Mouse (Mus musculus): ENCODE results near the gene Creb5.

The Creb5 gene

DNA sequence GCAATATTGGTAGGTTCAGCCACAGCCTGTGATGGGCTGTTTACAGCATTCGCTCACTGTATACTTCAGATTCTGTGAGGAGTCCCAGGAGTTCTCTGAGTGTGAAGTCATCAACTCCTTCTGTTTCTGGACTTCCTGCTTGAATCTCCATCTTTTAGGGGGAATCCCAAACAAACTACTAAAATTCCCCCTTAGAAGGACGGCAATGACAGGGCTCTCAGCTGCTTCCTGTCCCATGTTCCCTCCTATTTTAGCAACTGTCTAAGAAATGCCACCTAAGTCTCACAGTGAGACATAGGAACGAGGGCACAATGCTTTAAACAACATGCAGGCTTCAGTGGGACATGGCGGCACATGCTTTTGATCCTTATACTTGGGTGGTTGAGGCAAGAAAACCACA, 204.3 kb downstream of the Creb5 start:
- DNase-seq (ENCODE audit: low read depth) = no peak

GRCm38 (mm10) chr6:53493864-53494263, 206.8 kb downstream of the Creb5 start:
- DNase-seq (ENCODE audit: low read depth) = no peak

DNA sequence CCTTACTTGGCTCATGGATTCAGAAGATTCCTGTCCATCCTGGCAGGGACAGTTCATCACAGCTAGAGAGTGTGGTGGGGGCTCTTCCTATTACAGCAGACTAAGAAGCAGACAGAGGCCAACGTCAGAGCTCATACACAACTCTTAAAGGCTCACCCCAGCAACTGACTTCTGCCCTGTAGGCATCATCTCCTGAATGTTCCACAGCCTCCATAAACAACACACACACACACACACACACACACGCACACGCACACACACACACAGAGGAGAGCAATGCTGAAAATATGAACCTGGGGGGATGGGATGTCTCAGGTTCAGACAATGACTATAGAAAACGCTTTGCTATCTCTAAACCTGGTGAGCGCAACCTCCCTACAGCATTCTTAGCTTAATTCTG, 208.6 kb downstream of the Creb5 start:
- no peak for DNase-seq (ENCODE audit: low read depth)

DNA sequence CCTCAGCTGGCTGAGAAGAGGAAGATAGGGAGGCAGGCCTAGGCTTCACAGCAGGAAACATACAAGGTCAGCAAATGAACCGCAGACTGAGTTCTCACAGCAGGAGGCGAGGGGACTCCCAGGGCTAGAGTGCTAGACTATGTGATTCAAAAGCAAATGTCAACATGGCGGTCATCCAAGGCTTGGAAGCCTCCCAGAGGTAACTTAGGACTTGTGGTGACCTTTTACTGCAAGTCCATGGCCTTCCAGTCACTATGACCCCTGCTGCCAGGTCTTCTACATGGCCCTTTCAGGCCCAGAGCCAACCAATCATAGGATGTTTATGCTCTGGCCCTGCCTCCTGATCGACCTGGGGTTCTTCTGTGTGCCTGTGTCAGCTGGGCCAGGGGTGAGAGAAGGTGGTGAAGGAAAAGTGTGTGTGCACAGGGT, 209.3 kb downstream of the Creb5 start:
- peak; percentile 54 for DNase-seq (ENCODE audit: low read depth)

GRCm38 (mm10) chr6:53497904-53498536, 210.9 kb downstream of the Creb5 start:
- peak; percentile 5 for DNase-seq (ENCODE audit: low read depth)

DNA sequence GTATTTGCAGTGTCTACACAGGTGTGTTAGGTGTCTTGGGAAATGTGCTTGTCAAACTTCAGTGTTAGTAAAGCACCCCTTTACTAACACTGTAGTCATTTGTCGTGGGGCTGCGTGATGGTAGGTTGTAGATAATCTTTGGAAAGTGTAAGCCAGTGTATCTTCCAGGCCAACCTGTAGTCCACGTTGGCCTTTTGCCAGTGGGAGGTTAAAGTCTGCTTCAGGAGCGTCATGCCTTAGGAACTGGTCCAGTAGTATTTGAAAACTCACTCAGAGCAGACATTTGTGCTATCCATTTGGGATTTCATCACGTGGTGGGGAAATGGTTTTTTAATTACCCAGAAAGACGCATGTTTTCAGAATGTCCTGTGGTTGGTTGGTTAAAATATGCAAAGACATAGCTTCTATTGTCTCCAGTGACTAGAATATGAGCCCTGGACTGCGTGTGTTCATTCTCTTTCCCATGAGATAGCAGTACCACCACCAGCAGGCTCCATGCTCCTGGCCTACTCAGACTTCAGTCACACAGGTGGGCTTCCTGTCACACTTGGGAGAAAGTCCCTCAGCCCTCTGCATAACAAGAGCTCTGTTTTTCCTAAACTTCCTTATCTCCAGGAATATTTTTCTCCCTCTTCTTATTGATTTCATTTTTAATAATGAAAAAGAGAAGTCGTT, 212.7 kb downstream of the Creb5 start:
- no peak for DNase-seq (ENCODE audit: low read depth)

GRCm38 (mm10) chr6:53501236-53501635, 214.2 kb downstream of the Creb5 start:
- DNase-seq (ENCODE audit: low read depth) = no peak

DNA sequence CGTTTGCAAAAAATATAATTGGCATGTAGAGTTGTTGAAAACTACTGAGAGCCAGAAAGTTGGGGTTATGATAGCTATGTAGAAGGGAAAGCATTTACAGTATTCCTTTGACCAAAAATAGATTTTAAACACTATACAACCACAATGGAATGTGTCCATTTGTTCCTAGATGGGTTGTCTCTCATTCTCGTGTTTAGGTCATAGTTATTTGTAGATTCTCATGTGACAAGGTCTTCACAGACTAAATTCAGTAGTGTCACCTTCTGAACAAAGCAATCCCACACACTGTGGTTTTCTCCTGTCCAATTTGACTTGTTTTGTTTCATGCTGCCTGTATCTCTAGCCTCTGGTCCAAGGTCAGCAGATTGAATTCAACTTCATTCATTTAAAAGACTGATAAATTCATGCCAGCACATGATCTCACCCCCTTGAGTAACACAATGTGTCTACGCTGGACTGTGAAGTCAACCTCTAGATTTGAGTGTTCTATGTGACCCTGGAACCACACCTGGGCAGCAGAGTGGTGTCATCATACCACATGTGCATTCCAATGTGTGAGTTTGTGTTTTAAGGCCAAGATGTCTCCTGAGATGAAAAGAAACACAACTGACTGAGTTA, 220.0 kb downstream of the Creb5 start:
- DNase-seq (ENCODE audit: low read depth) = no peak

GRCm38 (mm10) chr6:53508847-53509494, 221.9 kb downstream of the Creb5 start:
- DNase-seq (ENCODE audit: low read depth) = no peak

DNA sequence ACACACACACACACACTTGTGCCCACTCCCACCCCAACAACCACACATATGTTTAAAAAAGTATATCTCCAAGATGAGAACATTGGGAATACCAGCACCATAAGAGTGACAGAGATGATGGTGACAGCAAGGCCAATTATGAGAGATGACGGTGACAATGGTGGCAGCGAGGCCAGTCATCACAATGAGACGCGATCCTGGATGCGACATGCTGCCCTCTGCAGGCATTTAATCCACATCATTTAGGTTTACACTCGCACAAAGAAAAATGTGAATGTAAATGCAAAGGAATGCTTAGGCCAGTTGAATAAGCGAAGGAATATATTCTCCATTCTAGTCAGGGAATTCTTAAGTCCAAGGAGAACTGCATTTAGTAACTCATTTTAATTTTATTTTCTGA, 222.9 kb downstream of the Creb5 start:
- no peak for DNase-seq (ENCODE audit: low read depth)

DNA sequence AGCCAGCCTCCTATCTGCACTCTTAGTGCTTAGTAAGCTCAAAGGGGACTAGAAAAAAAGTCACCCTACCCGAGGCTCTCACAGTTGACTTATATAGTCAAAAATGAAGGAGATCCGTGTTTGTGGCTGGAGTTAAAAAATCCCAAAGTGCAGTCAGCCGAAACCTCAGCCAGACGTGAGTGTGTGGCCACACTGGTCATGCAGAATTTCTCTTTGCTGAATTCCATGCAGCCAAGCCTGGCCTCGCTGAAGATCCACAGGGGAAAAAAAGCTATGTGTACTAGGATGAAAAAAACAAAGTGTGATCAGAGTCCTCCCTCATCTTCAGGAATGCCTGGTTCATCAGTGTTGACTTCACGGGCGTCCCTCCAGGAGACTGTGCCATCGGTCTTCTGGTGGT, 225.2 kb downstream of the Creb5 start:
- DNase-seq (ENCODE audit: low read depth) = no peak

GRCm38 (mm10) chr6:53513380-53513779, 226.3 kb downstream of the Creb5 start:
- no peak for DNase-seq (ENCODE audit: low read depth)

DNA sequence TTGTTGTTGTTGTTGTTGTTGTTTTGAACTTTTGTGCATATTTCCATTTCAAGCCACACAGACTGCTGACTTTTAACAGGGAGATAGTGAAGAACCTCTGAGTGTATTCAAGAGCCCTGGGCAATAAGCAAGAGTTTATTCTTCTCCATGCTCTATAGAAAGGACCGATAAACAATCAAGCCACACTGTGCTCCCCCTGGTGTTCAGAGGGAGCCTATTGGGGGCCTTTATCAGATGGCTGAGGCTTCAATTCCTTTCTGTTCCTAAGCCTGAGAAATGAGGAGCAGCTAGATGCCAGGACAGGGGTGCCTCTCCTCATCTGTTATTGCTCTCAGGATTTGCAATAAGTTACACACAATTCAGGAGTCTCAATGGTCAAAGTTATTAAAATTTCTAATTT, 227.8 kb downstream of the Creb5 start:
- no peak for DNase-seq (ENCODE audit: low read depth)

DNA sequence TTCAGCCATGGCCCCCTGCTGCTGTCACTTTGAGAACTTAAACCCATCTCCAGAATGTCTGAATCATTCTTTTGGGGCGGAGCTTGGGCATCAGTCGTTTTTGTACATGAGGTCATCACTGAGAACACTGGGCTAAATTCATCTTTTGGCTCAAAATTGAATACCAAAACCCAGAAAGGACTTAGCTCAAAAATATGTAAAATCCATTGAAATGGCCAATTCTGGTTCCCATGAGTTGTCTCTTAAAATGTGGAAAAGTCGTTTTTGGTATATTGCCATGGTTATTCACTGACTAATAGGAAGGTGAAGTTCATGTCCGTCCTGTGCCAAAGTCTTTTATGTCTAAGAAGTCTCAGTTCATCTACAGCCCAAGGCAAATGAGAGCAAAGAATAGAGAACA, 228.5 kb downstream of the Creb5 start:
- no peak for DNase-seq (ENCODE audit: low read depth)

GRCm38 (mm10) chr6:53517371-53517945, 230.4 kb downstream of the Creb5 start:
- DNase-seq (ENCODE audit: low read depth) = no peak

- no peak for DNase-seq (ENCODE audit: low read depth)
These were observed 236.8 kb downstream of the Creb5 start for GRCm38 (mm10) chr6:53523743-53524497.

DNA sequence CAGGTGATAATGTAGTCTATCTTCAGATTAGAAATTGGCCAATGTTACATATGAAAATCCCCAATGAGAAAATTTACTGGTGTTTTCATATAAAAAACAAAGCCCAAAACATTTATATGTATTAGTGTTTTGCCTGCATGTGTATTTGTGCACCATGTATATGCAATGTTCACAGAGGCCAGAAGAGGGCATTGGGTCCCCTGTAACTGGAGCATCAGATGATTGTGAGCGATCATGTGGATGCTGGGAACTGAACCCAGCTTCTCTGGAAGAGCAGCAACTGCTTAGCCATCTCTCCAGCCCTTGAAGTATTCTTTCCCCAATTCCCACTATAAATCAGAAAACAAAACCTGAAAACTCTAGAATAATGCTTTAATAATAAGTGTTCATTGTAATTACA, 239.4 kb downstream of the Creb5 start:
- peak; percentile 2 for DNase-seq (ENCODE audit: low read depth)

GRCm38 (mm10) chr6:53530742-53531141, 243.7 kb downstream of the Creb5 start:
- no peak for DNase-seq (ENCODE audit: low read depth)

GRCm38 (mm10) chr6:53531461-53531860, 244.4 kb downstream of the Creb5 start:
- no peak for DNase-seq (ENCODE audit: low read depth)

GRCm38 (mm10) chr6:53537530-53537929, 250.5 kb downstream of the Creb5 start:
- DNase-seq (ENCODE audit: low read depth) = no peak

GRCm38 (mm10) chr6:53541798-53542197, 254.7 kb downstream of the Creb5 start:
- no peak for DNase-seq (ENCODE audit: low read depth)

GRCm38 (mm10) chr6:53545483-53545900, 258.4 kb downstream of the Creb5 start:
- DNase-seq (ENCODE audit: low read depth) = no peak
